Mouse (Mus musculus) kidney, embryonic 16.5 days (tissue): Measurements from ENCODE around the gene Wdr49. TPM values are rescaled to one million over a fixed set of nuclear protein-coding genes. Genes with fewer than 3 reads are reported as not detected.

Experiments
- ATAC-seq: fragments of 200-750 bp; cut with Nextera tagmentation; 2 replicates; pipeline ENCODE4 v1.8.0; 2017; ENCODE audit warnings: moderate TSS enrichment; ENCODE audit not compliant: low FRiP score, low TSS enrichment
- H3K27ac ChIP-seq: fragments of 300-500 bp; sonication (generic); 2 replicates; pipeline ENCODE4 v1.5.1; 2014; ENCODE audit warnings: low read length
- H3K27me3 ChIP-seq: fragments of 300-500 bp; sonication (generic); 2 replicates; pipeline ENCODE4 v1.6.1; 2014; ENCODE audit warnings: low read length, control low read depth, mixed read lengths; ENCODE audit not compliant: insufficient read depth
- H3K36me3 ChIP-seq: fragments of 300-500 bp; sonication (generic); 2 replicates; pipeline ENCODE4 v1.6.1; 2014; ENCODE audit warnings: low read length, control low read depth, mixed read lengths; ENCODE audit not compliant: insufficient read depth
- H3K4me1 ChIP-seq: fragments of 300-500 bp; sonication (generic); 2 replicates; pipeline ENCODE4 v1.6.1; 2014; ENCODE audit warnings: low read length, control low read depth, mixed read lengths; ENCODE audit not compliant: insufficient read depth
- H3K4me2 ChIP-seq: fragments of 300-500 bp; sonication (generic); replicated peaks from 2 replicates; pipeline ENCODE4 v1.6.1; 2014; ENCODE audit warnings: low read depth, low read length
- H3K4me3 ChIP-seq: fragments of 300-500 bp; sonication (generic); 2 replicates; pipeline ENCODE4 v1.5.1; 2014; ENCODE audit warnings: mild to moderate bottlenecking, low read length
- H3K9ac ChIP-seq: fragments of 300-500 bp; sonication (generic); replicated peaks from 2 replicates; pipeline ENCODE4 v1.6.1; 2014; ENCODE audit warnings: low read length
- H3K9me3 ChIP-seq: fragments of 300-500 bp; sonication (generic); 2 replicates; pipeline ENCODE4 v1.6.1; 2016; ENCODE audit warnings: low read length, control low read depth
- WGBS: fragments of 180-500 bp; shearing (Covaris S2); extraction: QIAGEN DNeasy Blood & Tissue Kit; methylation state at CpG from one replicate; pipeline ENCODE4 v1.1.7; 2014; 5-methylcytosine and 5-hydroxymethylcytosine counted together
- polyA plus RNA-seq: library from polyadenylated mRNA; unstranded; fragments of >200 nt; fragmentation: Nextera tagmentation; extraction: Ambion mirVana; gene quantifications from 2 replicates; pipeline ENCODE4 v1.2.1, GENCODE M21; 2015

Gene Wdr49
- polyA plus RNA-seq, 1 experiment from 2014 or later: not detected

DNA sequence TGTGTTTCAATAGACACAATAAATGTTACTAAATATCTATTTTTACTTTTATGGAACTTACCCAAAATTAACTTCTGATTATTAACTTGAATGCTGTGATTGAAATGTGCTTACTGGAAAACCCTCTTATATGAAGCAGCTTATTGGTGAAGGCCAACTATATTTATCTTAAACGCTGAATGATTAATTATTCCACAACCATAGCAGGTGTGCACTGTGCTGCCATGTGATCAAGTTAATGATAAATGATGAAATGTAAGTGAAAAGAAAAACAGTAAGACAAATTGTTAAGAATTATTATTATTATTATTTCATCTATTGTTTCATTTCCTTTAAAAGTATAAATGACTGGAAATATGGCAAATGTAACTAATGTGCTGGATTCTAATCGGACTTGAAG lies 212.0 kb downstream of the Wdr49 start, which contains the start of gene Serpini2:
Serpini2 (minus strand) TSS at position 101 of the 400 bp plus-strand sequence.
- Histone ChIP-seq H3K4me2 (no peak within 1 kb of the TSS), H3K27me3 (no peaks in the 10 kb centered on the region), H3K36me3 (no peaks in the 10 kb centered on the region), H3K4me3 (no peak within 1 kb of the TSS), H3K27ac (no peak within 1 kb of the TSS), H3K9ac (no peak within 1 kb of the TSS), H3K4me1 (no peaks in the 10 kb centered on the region), H3K9me3 (no peaks in the 10 kb centered on the region)
- no peak for ATAC-seq
- WGBS: 85% methylated on average over 2 of the region's 2 CpGs

GRCm38 (mm10) chr3:75259356-75259755 lies 222.6 kb downstream of the Wdr49 start:
- Histone ChIP-seq H3K9ac (no peak overlapping the region), H3K27me3 (no peaks in the 10 kb centered on the region), H3K4me2 (no peak overlapping the region), H3K4me3 (no peak overlapping the region), H3K36me3 (no peaks in the 10 kb centered on the region), H3K27ac (no peak overlapping the region), H3K9me3 (no peaks in the 10 kb centered on the region), H3K4me1 (no peaks in the 10 kb centered on the region)
- ATAC-seq: no peak

Other genes with a start within 250 kb of the Wdr49 start
- not detected in 2 replicates for gene Serpini2, start 212.1 kb downstream of the Wdr49 start, polyA plus RNA-seq
- gene Pdcd10, start 74.7 kb upstream of the Wdr49 start, polyA plus RNA-seq: 71.9 and 80.3 TPM in 2 replicates
- 6.3 and 7.0 TPM in 2 replicates for gene Serpini1, start 75.4 kb upstream of the Wdr49 start, polyA plus RNA-seq